Mouse (Mus musculus) layer of hippocampus, adult 11-12 months (tissue): ENCODE measurements around the gene Gm21969.

ENCODE experiments used
- DNase-seq: peaks from one replicate; pipeline ENCODE4 v3.0.0; 2022; ENCODE audit warnings: low spot score

Gm21969 gene

DNA sequence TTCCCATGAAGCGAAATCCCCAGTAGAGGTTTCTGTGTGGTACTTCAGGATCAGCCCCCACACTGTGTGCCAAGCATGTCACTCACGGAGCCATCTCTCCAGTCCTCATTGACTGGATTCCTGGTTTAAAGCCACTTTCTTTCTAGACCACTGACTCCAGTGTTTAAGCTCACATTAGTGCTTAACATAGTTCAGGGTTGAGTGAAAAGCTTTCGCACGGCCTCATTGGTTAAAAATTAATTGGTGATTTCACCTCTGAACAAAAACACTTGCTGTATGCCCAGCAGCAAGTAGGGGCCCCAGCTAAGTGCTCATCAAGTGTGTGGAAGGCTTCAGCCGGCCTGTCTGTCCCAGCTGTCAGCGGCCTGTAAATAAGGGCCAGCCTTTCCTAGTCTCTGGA lies 64.6 kb downstream of the Gm21969 start:
- no peak for DNase-seq

DNA sequence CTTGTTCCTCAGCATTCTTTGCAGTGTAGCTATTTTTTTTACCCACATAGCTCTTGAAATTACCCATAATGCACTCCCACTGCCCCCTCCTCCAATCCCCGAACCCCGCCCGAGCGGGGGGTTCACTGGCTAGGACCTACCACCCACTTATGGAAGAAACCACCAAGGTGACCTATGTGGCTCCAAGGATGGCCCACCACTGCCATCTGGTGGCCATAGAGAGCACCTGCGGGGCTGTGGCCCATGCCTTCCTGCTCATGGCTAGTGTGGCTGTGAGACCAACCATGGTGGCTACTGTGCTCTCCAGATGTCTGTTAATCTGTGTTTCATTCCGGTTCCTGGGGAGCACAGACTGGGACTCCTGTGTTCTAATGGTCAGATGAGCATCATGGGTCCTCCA lies 66.9 kb downstream of the Gm21969 start:
- DNase-seq, result peak; percentile 41

DNA sequence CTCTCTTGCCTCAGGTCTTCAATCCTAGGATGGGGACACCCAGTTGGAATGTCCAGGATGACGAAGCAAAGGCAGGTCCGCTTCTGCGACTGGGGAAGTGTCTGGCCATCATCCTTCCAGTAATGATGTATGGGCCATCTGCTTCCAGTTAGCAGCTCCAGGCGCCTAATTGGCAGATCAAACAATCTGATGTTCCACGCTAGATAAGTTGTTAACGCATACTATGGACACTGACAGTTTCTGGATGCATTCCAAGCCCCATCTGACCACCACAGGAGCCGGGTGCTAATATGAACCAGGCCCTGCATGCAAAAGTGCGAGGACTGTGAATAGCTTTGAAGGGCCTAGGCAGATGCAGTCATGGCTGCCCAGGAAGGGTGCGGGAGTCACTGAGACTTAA lies 72.7 kb downstream of the Gm21969 start:
- DNase-seq, result no peak

DNA sequence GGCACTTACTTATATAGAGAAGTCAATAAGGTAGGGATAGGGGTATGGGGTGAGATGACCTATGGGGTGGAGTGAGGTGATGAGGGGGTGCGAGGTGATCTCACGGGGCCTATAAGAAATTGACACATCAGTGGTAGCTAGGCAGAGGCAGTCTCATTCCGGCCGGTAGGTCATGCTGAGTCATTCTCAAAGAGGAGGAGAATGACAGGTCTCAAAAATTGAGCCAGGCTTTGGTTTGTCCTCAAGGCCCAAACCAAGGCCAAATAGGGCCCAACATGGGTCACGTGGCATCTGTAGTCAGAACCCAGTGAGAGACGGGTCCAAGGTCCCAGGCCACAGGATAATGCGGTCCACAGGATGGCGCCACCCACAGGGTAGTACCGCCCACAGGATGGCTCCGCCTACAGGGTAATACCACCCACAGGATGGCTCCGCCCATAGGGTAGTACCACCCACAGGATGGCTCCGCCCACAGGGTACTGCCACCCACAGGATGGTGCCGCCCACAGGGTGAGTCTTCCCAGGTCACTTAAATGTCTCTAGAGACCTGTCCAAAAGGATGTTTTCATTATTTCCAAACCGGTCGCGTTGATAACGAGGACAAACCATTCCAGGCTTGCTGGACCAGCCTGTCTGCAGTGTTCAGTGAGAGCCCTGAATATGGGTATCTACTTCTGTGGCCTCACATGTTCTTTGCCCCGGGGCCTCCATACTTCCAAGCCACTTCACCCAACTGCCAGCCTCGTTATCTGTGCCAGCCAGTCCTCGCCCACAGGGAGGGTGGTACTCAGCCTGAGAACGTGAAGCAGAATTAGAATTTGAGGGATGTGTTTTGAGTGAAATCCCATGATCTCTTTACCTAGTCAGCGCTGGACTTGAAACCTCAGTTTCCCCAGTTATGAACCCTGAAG lies 81.0 kb downstream of the Gm21969 start:
- no peak for DNase-seq

DNA sequence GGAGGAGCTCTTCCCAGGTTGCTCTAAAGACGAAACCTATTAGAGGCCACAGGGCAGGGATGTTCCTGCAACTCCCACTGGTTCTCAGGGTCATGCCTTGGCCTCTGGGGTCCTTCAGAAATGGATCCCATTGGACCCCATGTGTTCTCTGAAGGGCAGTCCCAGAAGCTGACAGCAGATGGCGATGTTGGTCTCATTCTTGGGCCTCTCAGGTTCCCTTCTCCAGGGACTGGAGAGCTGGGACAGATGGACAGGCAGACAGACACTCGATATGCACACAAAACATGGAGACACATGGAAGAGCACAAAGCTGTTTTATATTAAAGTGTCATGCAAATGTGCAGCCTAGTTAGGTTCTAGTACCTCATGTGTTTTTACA lies 81.6 kb downstream of the Gm21969 start:
- peak; percentile 73 for DNase-seq

DNA sequence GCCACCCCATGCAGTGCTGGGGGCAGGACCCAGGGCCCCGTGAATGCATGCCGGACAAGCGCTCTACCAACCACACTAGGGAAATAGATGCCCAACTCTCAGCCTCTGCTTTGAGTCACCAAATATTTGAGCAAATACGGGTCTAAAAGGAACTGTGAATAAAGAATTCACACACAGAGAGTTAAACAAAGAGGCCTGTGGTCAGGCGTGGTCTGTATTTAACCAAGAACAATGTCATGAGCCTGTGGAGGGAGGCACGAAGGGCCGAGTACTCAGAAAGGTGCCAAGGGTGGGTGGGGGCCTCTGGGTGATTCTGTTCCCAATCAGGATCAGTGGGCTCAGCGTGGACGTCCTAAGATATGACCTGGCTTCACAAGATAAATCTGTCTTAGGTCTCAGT lies 85.1 kb downstream of the Gm21969 start:
- no peak for DNase-seq

DNA sequence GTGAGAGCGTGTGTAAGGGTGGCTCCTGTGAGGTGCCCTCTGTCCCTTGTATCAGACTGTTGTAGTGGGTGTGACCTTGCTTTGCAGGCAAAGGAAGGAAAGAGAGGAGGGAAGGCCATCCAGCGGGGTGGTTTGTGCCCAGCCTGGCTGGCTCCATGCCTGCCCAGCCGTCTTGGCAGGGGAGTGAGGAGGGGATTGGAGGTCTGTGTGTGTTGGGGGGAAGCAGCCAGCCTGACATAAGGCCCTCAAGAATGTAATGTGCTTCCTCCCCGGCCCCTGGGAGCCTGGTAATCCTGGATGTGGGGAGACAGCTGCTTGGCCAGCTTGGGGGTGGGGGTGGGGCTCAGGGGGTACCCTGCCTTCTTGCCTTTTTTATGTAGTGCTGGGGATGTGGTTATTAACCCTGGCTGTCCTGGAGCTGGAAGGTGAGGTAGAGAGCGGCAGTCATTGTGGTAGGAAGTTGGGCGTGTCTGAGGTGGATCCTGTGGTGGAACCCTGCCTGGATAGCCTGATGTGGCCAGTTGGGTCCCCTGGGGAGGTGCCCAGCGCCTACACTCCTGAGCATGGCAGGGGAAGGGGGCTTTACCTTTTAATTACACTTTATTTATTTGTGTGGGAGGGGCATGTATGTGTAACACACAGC lies 86.8 kb downstream of the Gm21969 start:
- no peak for DNase-seq

DNA sequence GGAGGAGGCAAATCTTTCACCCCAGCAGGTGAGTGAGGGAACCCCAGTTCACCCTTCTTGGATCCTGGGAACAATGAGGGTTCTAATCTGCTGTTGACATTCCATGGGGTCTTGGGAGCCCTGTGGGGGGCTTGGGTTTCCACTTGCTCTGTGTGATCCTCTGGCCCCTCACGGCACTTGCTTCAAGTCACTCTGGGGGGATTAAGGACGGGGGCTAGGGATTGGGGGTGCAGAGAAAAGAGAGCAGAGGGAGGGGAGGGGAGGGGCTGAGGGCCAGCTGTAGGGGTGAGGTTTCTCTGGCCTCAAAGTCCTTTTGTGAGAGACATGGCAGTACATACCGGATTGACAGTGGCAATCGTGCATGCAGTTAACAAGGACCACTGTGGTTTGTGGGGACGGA lies 90.3 kb downstream of the Gm21969 start:
- DNase-seq, result no peak

DNA sequence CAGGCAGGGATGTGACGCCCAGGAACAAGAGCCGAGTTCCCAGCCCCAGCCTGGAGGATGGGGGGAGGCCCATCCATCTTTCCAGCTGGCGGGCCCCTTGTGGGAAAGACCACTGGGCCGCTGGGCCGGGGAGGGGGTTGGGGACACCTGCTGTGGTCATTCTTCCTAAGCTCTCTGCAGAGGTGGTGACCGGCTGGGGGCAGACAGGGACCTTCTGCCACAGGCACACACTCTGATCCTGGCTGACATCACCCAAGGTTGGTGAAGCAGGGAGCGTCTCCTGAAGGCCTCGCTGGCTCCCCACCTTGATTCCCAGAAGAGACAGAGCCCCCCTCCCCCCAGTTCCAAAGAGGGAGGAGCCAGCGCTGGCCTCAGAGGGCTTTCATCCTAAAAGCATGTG lies 94.8 kb downstream of the Gm21969 start:
- DNase-seq, result no peak

DNA sequence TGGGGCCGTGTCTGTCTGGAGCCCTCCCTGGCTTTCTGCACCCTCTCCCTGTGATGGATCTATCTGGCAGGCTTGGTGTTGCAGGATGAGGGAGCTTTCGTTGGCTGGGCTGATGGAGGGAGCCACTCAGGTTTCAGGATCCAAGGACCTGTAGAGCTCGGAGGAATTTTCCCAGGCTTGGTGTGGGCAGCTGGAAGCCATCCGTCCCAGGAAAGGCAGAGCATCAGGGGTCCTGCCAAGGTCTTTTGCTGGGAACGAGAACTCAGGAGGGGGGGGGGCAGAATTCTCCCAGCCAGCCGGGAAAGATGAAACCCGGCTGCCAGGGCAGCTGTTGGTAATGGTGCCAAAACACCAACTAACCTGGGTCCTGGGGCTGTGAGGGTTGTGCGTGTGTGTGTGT lies 95.6 kb downstream of the Gm21969 start:
- no peak for DNase-seq

DNA sequence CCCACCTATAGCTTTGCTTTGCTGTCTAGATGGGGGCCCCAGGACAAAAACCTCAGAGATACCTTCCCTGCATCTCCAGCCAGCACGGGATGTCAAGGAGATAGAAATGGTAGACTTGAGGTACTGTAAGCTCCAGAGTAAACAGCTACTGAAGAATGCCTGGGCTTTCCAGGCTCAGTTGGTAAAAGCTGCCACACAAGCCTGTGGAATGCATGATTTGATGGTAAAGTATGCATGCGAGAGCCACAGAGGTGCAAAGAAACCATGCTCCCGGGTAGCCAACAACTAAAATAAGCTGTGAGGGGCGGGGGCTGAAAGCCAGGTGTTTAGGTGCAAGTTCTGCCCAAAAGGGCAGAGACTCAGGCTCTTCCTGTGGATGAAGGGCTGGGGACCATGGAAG lies 99.9 kb downstream of the Gm21969 start:
- DNase-seq, result no peak

DNA sequence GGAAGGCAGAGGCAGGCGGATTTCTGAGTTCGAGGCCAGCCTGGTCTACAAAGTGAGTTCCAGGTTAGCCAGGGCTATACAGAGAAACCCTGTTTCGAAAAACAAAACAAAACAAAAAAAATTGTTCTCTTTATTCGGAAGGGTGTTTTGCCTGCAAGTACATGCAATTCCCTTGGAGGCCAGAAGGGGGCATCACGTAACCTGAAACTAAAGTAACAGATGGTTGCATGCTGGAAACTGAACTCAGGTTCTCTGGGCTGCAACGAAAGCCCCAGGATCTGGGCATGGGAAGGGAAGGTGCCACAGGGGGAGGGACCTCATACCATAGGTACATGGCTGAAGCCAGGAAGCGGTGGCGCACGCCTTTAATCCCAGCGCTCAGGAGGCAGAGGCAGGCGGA lies 100.5 kb downstream of the Gm21969 start:
- DNase-seq, result no peak

DNA sequence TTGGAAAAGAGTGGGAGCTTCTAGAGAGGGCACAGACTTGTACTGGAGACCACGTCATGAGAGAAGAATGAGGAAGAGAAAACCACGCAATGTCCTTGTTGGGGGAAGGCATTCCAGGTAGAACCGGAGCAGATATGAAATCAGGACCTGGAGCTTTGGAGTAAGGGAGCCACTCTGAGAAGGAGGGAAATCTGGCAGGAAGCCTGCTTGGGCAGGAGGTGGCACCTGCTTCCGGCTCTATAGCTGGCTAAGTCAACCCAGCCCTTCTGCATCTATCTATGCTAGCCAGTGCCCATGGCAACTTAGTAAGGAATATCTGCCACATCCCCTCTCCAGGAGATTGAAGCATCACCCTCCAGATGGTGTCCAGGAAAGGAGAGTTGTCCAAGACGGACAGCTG lies 103.0 kb downstream of the Gm21969 start:
- no peak for DNase-seq

DNA sequence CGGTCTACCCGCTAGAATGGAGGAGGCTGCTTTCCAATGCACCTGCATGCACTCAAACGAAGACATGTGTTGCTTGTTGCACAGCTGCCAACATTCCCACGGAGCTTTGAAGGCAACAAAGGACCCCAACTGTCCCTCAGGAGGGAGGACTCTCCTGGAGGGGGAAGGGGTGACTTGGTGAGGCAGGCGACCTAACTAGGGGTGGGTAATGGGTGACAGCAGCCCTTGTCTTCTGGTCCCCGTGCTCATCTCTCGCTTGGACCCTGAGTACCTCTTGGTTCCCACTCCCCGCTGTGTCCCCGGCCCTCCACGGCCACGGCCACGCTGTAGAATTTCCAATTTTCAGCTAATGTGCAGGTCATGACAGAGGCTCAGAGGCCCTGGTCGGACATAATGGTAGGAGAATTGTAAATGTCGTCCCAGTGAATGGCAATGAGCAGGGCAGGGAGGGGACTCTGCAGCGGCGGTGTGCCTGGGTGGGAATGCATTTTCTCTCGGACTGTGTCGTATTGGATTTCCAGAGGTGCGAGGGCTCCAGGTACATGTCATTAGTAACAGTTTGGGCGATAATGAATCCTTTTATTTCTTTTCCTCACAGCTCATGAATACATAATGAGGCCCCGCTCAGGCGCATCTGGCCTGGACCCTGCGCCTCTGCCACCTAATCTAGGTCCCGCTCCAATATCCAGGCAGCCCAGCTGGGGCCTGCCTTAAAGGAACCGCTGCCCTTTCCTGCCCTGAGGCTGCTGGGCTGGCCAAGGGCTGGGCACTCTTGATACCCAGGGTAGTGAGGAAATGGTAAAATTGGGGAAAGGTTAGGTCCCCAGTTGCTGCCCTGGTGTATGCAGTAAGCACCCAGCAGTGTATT lies 107.7 kb downstream of the Gm21969 start:
- DNase-seq, result no peak
